Mouse (Mus musculus): ENCODE results near the gene Mettl9.
A peak's percentile ranks its signal among the peaks of the same experiment; 100 is the strongest.
"Not testable (repeated sequence)": the region's sequence is repeated elsewhere in the genome, so short reads cannot be mapped to it uniquely, and the experiment has no call there.

Gene Mettl9

DNA sequence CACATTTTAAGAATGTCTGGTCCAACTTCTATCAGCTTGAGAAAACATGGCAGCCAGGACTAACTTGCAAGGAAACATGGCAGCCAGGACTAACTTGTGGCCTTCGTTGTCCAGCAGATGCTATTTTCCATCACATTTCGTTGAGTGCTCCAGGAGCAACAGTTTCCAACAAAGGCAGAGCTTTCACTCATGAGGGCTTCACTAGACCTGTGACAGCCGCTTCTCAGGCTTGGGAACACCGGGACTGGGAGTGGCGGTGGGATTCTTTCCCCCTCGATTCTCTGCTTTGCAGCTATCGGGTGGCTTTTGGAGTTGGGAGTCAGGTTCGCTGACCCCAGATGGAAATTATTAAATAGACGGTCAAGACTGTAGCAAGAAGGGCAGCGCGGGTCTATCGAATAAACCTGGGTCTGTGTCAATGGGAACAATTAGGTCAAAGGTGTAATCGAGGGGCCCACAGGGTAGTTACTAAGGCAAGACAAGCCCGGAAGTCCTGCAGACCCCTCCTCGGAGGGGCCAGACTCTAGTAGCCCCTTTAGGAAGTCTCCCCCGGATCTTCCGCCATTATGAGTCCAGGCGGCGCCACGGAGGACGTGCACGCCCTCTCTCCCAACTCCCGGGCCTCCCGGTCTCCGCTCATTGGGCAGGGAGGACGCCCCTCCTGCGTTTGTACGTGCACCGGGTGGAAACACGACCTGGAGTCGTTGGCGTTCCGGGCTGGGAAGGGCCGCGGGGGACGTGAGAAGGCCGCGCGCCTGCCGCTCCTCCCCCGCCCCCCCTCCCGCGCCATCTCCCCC is at the start of gene Mettl9:
Gene Mettl9, plus strand, starts transcription at position 590 of the 797 bp plus-strand sequence.
- DNase-seq = peak; percentile 94

DNA sequence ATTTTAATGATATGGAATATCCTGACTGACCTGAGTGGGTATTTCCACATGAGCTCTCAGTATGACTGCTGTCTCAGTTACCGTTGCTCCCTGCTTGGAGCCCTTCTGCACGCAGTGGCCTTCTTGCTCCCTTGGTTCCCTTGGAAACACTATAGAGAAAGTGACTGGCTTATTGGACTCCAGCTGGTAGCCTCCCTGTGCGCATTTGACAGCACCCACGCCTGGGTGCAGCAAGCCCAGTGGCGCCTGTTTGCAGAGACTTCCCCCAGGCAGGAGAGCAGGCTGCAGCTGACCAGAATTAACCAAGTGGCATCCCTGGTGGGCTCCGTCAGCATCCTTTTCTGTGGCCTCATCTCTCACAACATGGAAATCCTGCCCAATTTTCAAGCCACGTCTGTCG is 43.1 kb upstream of the Mettl9 start:
- no peak for DNase-seq

DNA sequence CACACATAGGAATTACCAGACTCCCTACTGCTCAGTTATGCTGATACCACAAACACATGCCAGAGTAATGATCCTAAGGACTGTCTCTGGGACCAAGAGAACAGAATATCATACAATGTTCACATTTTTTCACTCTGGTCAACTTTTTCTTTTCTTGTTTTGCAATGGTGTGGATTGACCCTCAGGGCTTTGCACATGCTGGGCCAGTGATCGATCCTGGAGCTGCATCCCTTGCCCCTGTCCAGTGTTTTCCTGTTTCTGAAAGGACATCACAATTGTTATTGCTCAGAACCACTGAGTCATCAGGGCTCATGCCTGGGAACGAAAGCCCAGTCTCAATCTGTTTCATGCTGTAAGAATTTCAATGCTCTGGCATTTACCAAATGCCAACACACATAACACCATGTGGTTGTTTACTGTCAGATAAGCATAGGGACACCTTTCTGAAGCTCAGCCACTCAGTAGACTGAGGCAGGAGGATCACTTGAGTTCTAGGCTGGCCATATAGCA is 35.2 kb upstream of the Mettl9 start:
- no peak for DNase-seq

- DNase-seq = no peak
Observed at GRCm38 (mm10) chr7:121000065-121000822, 34.0 kb upstream of the Mettl9 start.

GRCm38 (mm10) chr7:121001879-121002278 is 32.4 kb upstream of the Mettl9 start:
- DNase-seq = no peak

GRCm38 (mm10) chr7:121002407-121002928 is 31.8 kb upstream of the Mettl9 start:
- DNase-seq = no peak

GRCm38 (mm10) chr7:121003793-121004418 is 30.3 kb upstream of the Mettl9 start:
- no peak for DNase-seq

DNA sequence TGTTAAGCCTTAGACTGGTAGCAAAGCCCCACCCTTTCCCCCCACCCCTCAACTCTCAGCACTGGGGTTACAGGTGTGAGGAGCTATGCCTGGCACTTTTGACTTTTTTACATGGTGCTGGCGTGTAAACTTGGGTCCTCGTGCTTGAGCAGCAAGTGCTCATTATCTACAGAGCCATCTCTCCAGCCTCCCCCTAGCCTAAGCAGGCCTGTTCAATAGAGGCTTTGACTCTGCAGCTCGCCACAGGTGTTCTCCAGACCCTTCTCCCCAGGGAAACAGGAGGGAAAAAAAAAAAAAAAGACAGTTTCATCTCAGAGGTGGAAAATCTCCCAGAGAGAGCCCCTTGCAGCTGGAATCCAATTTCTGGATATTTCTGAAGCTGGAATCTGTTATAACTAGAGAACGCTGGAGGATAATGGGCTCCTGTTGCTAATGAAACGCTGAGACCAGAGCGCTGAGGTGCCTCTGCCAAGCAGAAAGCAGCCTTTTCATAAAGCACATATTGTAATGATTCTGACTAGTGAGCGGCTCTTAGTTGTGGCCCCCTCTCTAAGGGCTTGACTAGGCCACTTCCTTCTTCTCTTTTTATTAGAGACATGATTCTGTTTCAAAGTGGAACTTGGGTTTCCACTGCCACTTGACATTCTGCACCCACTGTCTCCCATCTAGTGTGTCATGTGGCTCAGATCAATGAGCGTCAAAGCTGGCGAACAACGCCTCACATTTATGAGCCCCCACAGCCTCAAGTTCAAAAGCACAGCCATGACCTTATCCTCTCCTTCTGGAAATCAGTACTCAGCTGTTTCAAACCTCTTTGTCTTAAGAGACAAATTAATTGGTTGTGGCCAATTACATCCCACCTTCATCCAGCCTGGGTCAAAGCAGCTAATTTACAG is 22.2 kb upstream of the Mettl9 start:
- no peak for DNase-seq

- no peak for DNase-seq
Observed at GRCm38 (mm10) chr7:121014486-121014885, 19.8 kb upstream of the Mettl9 start.

DNA sequence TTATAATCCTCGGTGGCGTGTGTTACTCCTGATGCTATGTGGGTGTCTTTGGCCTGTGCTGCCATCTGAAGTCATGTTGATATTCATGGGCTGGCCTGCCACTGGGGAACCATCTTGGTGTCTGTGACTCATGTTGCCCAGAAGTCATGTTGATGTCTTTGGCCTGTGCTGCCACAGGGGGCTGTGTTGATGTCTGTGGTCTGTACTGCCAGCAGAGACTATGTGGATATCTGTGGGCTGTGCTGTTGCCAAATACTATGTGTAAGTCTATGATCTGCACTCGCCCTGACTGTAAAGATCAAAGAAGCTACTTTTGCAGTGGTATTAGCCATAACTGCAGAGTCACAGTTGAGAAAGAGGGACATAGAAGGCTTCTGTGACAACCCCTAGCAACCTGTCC is 15.5 kb upstream of the Mettl9 start:
- no peak for DNase-seq

GRCm38 (mm10) chr7:121020277-121020676 is 14.0 kb upstream of the Mettl9 start:
- peak; percentile 7 for DNase-seq

DNA sequence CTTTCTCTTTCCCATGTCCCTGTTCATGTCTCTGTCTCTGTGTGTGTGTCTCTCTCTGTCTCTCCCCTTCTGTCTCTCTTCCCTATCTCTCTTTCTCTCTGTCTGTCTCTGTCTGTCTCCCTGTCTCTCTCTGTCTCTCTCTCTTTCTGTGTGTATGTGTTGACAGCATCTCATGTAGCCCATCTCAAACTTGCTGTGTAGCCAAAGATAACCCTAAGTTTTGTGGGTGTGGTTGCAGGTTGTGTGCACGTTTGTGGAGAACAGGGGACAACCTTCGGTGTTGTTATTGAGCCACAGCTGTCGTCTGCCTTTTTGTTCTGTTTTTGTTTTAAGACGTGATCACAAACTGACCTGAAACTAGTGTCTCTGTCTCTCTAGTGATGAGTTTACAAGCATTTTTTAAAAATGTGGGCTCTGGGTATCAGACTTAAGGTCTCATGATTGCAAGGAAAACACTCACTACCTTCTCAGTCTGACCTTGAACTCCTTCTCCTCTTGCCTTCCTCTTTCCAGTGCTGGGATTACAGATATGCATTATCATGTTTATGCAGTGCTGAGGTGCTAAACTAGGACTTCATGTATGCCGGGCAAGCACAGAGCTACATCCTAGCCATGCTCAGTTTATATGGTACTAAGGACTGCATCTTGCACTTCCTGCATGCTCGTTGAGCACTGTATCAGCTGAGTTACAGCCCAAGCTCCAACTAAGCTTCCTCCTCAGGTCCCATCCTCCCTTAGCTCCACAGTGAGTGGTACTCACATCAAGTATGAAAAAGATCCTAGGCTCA is 8.8 kb upstream of the Mettl9 start:
- no peak for DNase-seq

- DNase-seq = no peak
Observed at GRCm38 (mm10) chr7:121026300-121026699, 7.9 kb upstream of the Mettl9 start.

DNA sequence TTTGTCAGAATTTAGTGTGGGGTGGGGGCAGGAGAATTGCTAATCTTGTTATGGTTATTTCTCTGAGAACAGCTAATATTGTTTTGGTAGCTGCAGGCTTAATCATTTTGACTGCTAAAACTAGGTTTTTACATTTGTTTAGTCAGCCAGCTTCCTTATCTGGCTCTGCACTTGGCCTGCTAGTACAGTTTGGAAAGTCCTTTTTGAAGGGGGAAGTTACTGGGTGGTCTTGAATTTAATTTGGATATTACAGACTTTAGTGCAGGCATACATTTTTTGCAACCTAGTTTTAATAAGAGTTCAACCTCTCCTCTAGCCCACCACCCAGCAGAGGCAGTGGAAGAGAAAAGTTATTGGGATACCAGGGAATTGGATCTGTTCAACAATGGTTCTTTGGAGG is 4.3 kb upstream of the Mettl9 start:
- DNase-seq = not testable (repeated sequence)

DNA sequence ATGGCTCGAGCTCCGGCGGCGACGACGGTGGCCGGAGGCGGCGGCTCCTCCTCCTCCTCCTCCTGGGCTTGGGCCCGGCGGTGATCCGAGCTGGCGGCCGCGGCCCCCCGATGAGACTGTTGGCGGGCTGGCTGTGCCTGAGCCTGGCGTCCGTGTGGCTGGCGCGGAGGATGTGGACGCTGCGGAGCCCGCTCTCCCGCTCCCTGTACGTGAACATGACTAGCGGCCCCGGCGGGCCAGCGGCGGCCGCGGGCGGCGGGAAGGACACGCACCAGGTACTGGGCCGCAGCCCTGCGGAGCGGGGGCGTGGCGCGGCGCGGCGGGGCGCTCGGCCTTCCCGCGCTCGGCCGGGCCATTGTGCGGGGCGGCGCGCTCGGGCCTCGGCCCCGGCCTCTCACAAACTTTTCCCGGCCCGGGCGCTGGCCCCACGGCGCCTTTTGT is 476 bp downstream of the Mettl9 start:
- DNase-seq = no peak

DNA sequence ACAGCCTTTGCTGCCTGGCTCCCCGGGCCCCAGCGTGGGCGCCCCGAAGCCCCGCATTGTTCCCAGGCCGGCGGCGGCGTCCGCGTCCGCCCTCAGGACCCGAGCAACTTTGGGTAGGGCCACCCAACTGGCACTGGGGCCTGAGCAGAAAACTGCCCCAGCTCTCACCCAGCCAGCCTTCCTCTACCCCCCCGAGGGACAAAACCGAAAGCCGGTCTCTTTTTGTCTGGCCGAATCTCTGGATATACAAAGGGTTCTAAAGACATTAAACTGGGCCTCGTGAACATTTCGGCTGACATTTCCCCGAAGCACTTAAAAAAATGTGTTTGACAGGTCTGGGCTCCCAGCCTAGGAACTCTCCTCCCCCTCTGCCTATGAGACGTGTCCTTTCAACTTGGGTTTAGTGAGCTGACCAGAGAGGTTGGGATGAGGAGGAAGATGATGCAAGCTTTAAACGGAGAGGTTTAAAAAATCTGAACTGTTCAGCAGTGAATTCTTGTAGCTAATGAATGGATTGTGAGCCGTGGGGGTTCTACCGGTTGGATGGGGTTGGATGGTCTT is 996 bp downstream of the Mettl9 start:
- DNase-seq = no peak

DNA sequence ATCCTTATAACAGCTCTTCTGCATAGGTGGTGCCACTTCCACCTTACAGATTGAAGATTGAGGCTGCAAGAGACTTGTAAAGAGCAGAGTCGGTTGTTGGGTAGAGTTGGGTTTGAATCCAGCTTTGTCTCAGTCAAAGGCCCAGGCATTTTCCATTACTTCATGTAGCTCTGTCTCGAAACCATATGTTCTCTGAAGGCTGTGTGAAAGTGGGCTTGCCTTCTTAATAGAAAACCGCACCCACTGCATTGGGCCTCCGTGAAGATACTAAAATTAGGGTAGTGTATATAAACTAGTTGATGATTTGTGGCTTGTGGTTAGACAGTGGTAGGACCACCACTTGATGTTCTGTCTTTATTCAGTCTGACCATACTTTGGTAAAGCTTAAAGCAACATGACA is 6.3 kb downstream of the Mettl9 start:
- DNase-seq = no peak

- no peak for DNase-seq
Observed at GRCm38 (mm10) chr7:121041989-121042388, 7.7 kb downstream of the Mettl9 start.

- DNase-seq = no peak
Observed at GRCm38 (mm10) chr7:121043004-121043403, 8.8 kb downstream of the Mettl9 start.

DNA sequence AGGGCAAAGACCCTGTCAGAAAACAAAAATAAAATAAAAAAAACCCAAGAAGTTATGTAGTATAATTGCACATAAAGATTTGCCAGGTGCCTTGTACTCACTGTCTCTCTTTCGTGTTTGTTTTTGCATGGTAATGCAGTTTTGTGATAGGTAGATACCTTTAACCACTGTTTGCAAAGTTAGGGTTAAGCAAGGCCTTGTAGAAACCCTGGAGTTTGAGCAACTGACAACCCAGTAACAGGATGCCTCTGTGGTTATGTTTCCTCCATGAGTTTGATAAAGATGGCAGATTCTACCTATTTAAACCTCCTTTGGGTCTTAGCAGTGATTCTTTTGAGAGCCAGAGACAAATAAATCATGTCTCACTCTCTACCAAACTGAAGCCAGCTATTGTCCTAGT is 9.3 kb downstream of the Mettl9 start:
- DNase-seq = no peak

DNA sequence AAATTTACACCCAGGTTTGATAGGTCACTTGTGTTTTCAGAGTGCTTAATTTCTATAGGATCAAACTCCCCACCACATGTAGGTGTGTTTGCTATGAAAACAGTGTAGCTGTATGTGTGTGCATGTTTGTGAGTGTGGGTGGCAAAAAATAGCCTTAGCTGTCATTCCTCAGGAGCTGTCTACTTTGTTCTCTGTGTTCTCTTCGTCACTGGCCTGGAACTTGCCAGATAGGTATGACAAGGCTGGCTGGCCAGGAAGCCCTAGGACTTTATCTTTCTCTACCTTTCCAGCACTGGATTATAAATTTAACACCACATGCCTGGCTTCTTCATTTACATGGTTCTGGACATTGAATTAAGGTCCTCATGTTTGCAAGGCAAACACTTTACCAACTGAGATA is 10.0 kb downstream of the Mettl9 start:
- DNase-seq = no peak
